Comparison of ENCODE assay signal across 19 mouse cellular contexts in genomic region chr5:107028557-107028956, GRCm38 (mm10).
A peak's percentile ranks its signal among the peaks of the same experiment; 100 is the strongest.
DNase-seq lines count a peak whose midpoint lies in the region; ATAC-seq and TF ChIP-seq lines count a peak whose summit lies in the region.
"Had no signal": no experiment of that assay in that cellular context is flagged by ENCODE, and none has a peak within 500 bp of the region (broad histone marks: within the 10 kb centered on the region; RNA-seq: fewer than 3 reads in every experiment).

No protein-coding gene starts in this region.

- H3K9me3 ChIP-seq in heart, postnatal 0 days (replicated peaks; ENCODE audit: control insufficient read depth, low read length) = no peaks in the 10 kb centered on the region
- H3K9me3 ChIP-seq in lung, embryonic 15.5 days = no peaks in the 10 kb centered on the region
- H3K9me3 ChIP-seq in stomach, embryonic 15.5 days = no peaks in the 10 kb centered on the region
- H3K9me3 ChIP-seq: embryonic facial prominence, embryonic 13.5 days; forebrain, embryonic 13.5 days; heart, embryonic 12.5 days; hindbrain, embryonic 13.5 days had no signal

- H3K4me1 ChIP-seq in heart, postnatal 0 days (ENCODE audit: control insufficient read depth, insufficient read depth) = peaks cover 28% of the 10 kb centered on the region
- H3K4me1 ChIP-seq in lung, embryonic 15.5 days = peaks cover 46% of the 10 kb centered on the region
- peaks cover 27% of the 10 kb centered on the region for H3K4me1 ChIP-seq in stomach, embryonic 15.5 days
- H3K4me1 ChIP-seq: forebrain, embryonic 13.5 days had no signal

- H3K4me2 ChIP-seq in heart, postnatal 0 days (ENCODE audit: low read depth, low read length) = no peak overlapping the region
- H3K4me2 ChIP-seq in lung, embryonic 15.5 days = no peak overlapping the region
- H3K4me2 ChIP-seq in stomach, embryonic 15.5 days = no peak overlapping the region
- H3K4me2 ChIP-seq: embryonic facial prominence, embryonic 13.5 days; forebrain, embryonic 13.5 days; heart, embryonic 12.5 days; hindbrain, embryonic 13.5 days had no signal

- TF ChIP-seq CTCF in heart, postnatal 0 days (IDR thresholded peaks at IDR 0.05; ENCODE audit: low read depth) = no peak

- no peak overlapping the region for H3K4me3 ChIP-seq in heart, postnatal 0 days (ENCODE audit: low read depth, low read length)
- H3K4me3 ChIP-seq in lung, embryonic 15.5 days = no peak overlapping the region
- H3K4me3 ChIP-seq in stomach, embryonic 15.5 days (replicated peaks) = no peak overlapping the region
- H3K4me3 ChIP-seq: embryonic facial prominence, embryonic 13.5 days; forebrain, embryonic 13.5 days; gastrocnemius, adult 2 months; heart, embryonic 12.5 days; hindbrain, embryonic 13.5 days had no signal

- H3K36me3 ChIP-seq in heart, postnatal 0 days (replicated peaks; ENCODE audit: control insufficient read depth, insufficient read depth, low read length) = no peaks in the 10 kb centered on the region
- no peaks in the 10 kb centered on the region for H3K36me3 ChIP-seq in lung, embryonic 15.5 days
- H3K36me3 ChIP-seq in stomach, embryonic 15.5 days = no peaks in the 10 kb centered on the region
- H3K36me3 ChIP-seq: embryonic facial prominence, embryonic 13.5 days; heart, embryonic 12.5 days; hindbrain, embryonic 13.5 days had no signal

- no peak overlapping the region for H3K27ac ChIP-seq in heart, postnatal 0 days (ENCODE audit: low read depth)
- peak overlapping the region; percentile 60; the same call in 1 of the 2 replicates for H3K27ac ChIP-seq in lung, embryonic 15.5 days
- H3K27ac ChIP-seq in stomach, embryonic 15.5 days = peak overlapping the region; percentile 55; the same call in 1 of the 2 replicates
- H3K27ac ChIP-seq: embryonic facial prominence, embryonic 13.5 days; forebrain, embryonic 13.5 days; gastrocnemius, adult 2 months; hindbrain, embryonic 13.5 days; hindbrain, postnatal 0 days had no signal

- ATAC-seq in heart, postnatal 0 days (ENCODE audit: insufficient read depth, low read depth) = no peak
- ATAC-seq in lung, embryonic 15.5 days (ENCODE audit: borderline replicate concordance, extremely low read depth, low FRiP score, low TSS enrichment) = 0 out of 2 replicates have a peak, but pooled peaks have one; percentile 49
- ATAC-seq in stomach, embryonic 15.5 days (ENCODE audit: insufficient read depth, low FRiP score, low read depth) = peak; percentile 68
- ATAC-seq: forebrain, embryonic 13.5 days; hindbrain, postnatal 0 days had no signal

- no peaks in the 10 kb centered on the region for H3K27me3 ChIP-seq in heart, postnatal 0 days (ENCODE audit: control insufficient read depth, insufficient read depth, low read length)
- H3K27me3 ChIP-seq in lung, embryonic 15.5 days = no peaks in the 10 kb centered on the region
- no peaks in the 10 kb centered on the region for H3K27me3 ChIP-seq in stomach, embryonic 15.5 days (replicated peaks)
- H3K27me3 ChIP-seq: forebrain, embryonic 13.5 days; heart, embryonic 12.5 days; hindbrain, embryonic 13.5 days had no signal

- DNase-seq in heart, postnatal 0 days (ENCODE audit: low spot score) = peak; percentile 4
- no peak for DNase-seq in heart, adult 18-20 months
- no peak for DNase-seq in lung, adult 18-20 months
- DNase-seq in NIH3T3 (ENCODE audit: low read depth) = peak; percentile 67
- DNase-seq in adrenal gland, postnatal 14 days = no peak
- DNase-seq: adrenal gland, postnatal 10 days; cerebellum, adult 11-12 months; cerebellum, adult 9-10 months; cerebellum, postnatal 25 days; gastrocnemius, adult 2 months; gastrocnemius, postnatal 25 days; heart, postnatal 10 days had no signal

- H3K9ac ChIP-seq in heart, postnatal 0 days (replicated peaks; ENCODE audit: low read depth, low read length) = no peak overlapping the region
- no peak overlapping the region for H3K9ac ChIP-seq in lung, embryonic 15.5 days
- H3K9ac ChIP-seq in stomach, embryonic 15.5 days = no peak overlapping the region
- H3K9ac ChIP-seq: embryonic facial prominence, embryonic 13.5 days; forebrain, embryonic 13.5 days; heart, embryonic 12.5 days; hindbrain, embryonic 13.5 days had no signal

- WGBS in heart, postnatal 0 days = 14% methylated on average over 1 of the region's 1 CpGs
- 8% methylated on average over 1 of the region's 1 CpGs for WGBS in lung, embryonic 15.5 days
- WGBS in stomach, embryonic 15.5 days = 16% methylated on average over 1 of the region's 1 CpGs

- no peak for TF ChIP-seq EP300 in heart, postnatal 0 days (IDR thresholded peaks at IDR 0.05; ENCODE audit: low read depth)

Comparison
In these comparisons a context has a peak if more than half of its experiments do, and no peak if none do; other contexts are left out.
1. DNase-seq: peak in heart, postnatal 0 days (single experiment) and NIH3T3 (single experiment); none in heart, adult 18-20 months (0 of 2), lung, adult 18-20 months (0 of 2) and adrenal gland, postnatal 14 days (single experiment).